Mouse (Mus musculus) forebrain, postnatal 0 days (tissue): ENCODE results near the gene Ebna1bp2. TPM values are rescaled to one million over a fixed set of nuclear protein-coding genes. Genes with fewer than 3 reads are reported as not detected.
A peak's percentile ranks its signal among the peaks of the same experiment; 100 is the strongest.

ENCODE experiments used
- ATAC-seq: fragments of 200-750 bp; cut with Nextera tagmentation; 2 replicates; pipeline ENCODE4 v1.8.0; 2017; ENCODE audit warnings: mild to moderate bottlenecking, moderate library complexity
- DNase-seq: peaks from one replicate; pipeline ENCODE4 v3.0.0-alpha.2; 2015
- H3K27ac ChIP-seq: fragments of 300-500 bp; sonication (generic); 2 replicates; pipeline ENCODE4 v1.5.1; 2014; ENCODE audit warnings: low read depth, mild to moderate bottlenecking, antibody characterized with exemption, low read length, moderate library complexity, mixed read lengths
- H3K27me3 ChIP-seq: fragments of 300-500 bp; sonication (generic); 2 replicates; pipeline ENCODE4 v1.6.1; 2014; ENCODE audit warnings: mild to moderate bottlenecking, low read length, mixed read lengths; ENCODE audit not compliant: insufficient read depth
- H3K36me3 ChIP-seq: fragments of 300-500 bp; sonication (generic); 2 replicates; pipeline ENCODE4 v1.6.1; 2014; ENCODE audit warnings: mild to moderate bottlenecking, moderate library complexity; ENCODE audit not compliant: insufficient read depth
- H3K4me1 ChIP-seq: fragments of 300-500 bp; sonication (generic); 2 replicates; pipeline ENCODE4 v1.6.1; 2014; ENCODE audit warnings: antibody characterized with exemption; ENCODE audit not compliant: insufficient read depth
- H3K4me2 ChIP-seq: fragments of 300-500 bp; sonication (generic); 2 replicates; pipeline ENCODE4 v1.6.1; 2014; ENCODE audit warnings: low read depth, mild to moderate bottlenecking, moderate library complexity
- H3K4me3 ChIP-seq: fragments of 300-500 bp; sonication (generic); 2 replicates; pipeline ENCODE4 v1.5.1; 2014; ENCODE audit warnings: low read depth, low read length, mixed read lengths
- H3K9ac ChIP-seq: fragments of 300-500 bp; sonication (generic); 2 replicates; pipeline ENCODE4 v1.6.1; 2014; ENCODE audit warnings: mild to moderate bottlenecking
- H3K9me3 ChIP-seq: fragments of 300-500 bp; sonication (generic); 2 replicates; pipeline ENCODE4 v1.6.1; 2016; ENCODE audit warnings: low read length
- CTCF ChIP-seq: sonication (generic); IDR thresholded peaks from 2 replicates; pipeline ENCODE4 v1.5.1; 2016; ENCODE audit warnings: antibody characterized with exemption, control low read depth, low read depth
- WGBS: fragments of 180-500 bp; shearing (Covaris S2); extraction: QIAGEN DNeasy Blood & Tissue Kit; methylation state at CpG from one replicate; pipeline ENCODE4 v1.1.7; 2014; 5-methylcytosine and 5-hydroxymethylcytosine counted together
- polyA plus RNA-seq: library from polyadenylated mRNA; unstranded; fragments of >200 nt; fragmentation: Nextera tagmentation; extraction: Ambion mirVana; gene quantifications from 2 replicates; pipeline ENCODE4 v1.2.1, GENCODE M21; 2015
- total RNA-seq: library from RNA; depleted of rRNA; stranded (reverse); fragments of >200 nt; gene quantifications from 2 replicates; pipeline ENCODE4 v1.2.3, GENCODE M21; 2014

The Ebna1bp2 gene
- total and polyA plus RNA-seq, 2 experiments from 2014 or later, result 48.9 to 97.7 TPM

DNA sequence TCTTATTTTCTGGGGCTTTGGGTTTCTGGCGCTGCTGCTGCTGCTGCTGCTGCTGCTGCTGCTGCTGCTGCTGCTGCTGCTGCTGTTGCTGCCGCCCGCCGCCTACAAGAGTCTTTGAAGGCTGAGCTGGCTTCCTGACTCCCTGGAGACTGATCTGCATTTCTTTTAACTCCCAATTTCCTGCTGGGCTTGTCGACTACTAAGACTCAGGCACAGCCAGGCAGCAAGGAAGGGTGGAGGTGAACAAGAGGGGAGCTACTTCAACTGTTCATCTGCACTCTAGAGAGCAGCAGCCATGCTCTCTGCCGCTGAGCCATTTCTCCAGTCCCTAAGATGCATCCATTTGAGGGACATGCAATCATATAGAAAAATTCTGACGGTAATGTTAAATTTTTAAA, 30.9 kb upstream of the Ebna1bp2 start:
- H3K36me3 ChIP-seq, result no peaks in the 10 kb centered on the region
- 0 out of 2 replicates have a peak overlapping the region, but pooled peaks have one; percentile 3 for H3K4me2 ChIP-seq
- peak; percentile 23; the same call in 1 of the 2 replicates for ATAC-seq
- H3K27ac ChIP-seq, result no peak overlapping the region
- no peaks in the 10 kb centered on the region for H3K27me3 ChIP-seq
- peak; percentile 23 for DNase-seq
- H3K4me1 ChIP-seq, result no peaks in the 10 kb centered on the region
- H3K9ac ChIP-seq, result no peak overlapping the region
- H3K4me3 ChIP-seq, result no peak overlapping the region
- no peak for TF ChIP-seq CTCF
- 3% methylated on average over 7 of the region's 7 CpGs for WGBS
- H3K9me3 ChIP-seq, result no peaks in the 10 kb centered on the region

DNA sequence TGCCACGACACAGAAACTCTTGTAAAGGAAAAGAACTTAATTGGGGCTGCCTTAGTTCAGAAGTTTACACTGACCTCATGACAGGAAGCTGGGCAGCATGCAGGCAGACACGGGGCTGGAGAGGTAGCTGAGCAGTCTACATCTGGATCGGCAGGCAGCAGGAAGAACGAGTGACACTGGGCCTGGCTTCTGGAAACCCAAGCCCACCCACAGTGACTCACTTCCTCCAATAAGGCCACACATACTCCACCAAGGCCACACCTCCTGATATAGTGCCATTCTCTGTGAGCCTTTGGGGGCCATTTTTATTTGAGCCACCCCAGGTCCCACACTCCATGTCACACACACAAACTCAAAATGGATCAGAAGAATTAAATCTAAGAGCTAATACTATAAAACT, 16.5 kb upstream of the Ebna1bp2 start:
- H3K36me3 ChIP-seq, result no peaks in the 10 kb centered on the region
- no peak overlapping the region for H3K4me3 ChIP-seq
- WGBS, result 78% methylated on average over 4 of the region's 4 CpGs
- no peaks in the 10 kb centered on the region for H3K27me3 ChIP-seq
- ATAC-seq, result no peak
- H3K9ac ChIP-seq, result no peak overlapping the region
- H3K4me2 ChIP-seq, result no peak overlapping the region
- no peak for TF ChIP-seq CTCF
- no peaks in the 10 kb centered on the region for H3K9me3 ChIP-seq
- no peak overlapping the region for H3K27ac ChIP-seq
- no peaks in the 10 kb centered on the region for H3K4me1 ChIP-seq
- no peak for DNase-seq

GRCm38 (mm10) chr4:118609836-118610235, 10.8 kb upstream of the Ebna1bp2 start:
- Histone ChIP-seq H3K27ac (no peak overlapping the region), H3K4me1 (no peaks in the 10 kb centered on the region), H3K27me3 (no peaks in the 10 kb centered on the region), H3K4me2 (no peak overlapping the region), H3K36me3 (no peaks in the 10 kb centered on the region), H3K4me3 (no peak overlapping the region), H3K9ac (no peak overlapping the region), H3K9me3 (no peaks in the 10 kb centered on the region)
- DNase-seq (no peak), ATAC-seq (no peak)
- no peak for TF ChIP-seq CTCF
- 81% methylated on average over 3 of the region's 3 CpGs for WGBS

- H3K9ac ChIP-seq, result no peak overlapping the region
These were observed 8.0 kb upstream of the Ebna1bp2 start for GRCm38 (mm10) chr4:118612619-118613018.

GRCm38 (mm10) chr4:118615412-118615811, 5.2 kb upstream of the Ebna1bp2 start:
- no peak for DNase-seq
- Histone ChIP-seq H3K4me3 (no peak overlapping the region), H3K9ac (no peak overlapping the region), H3K4me1 (no peaks in the 10 kb centered on the region), H3K4me2 (no peak overlapping the region), H3K36me3 (no peaks in the 10 kb centered on the region), H3K9me3 (peaks cover 6% of the 10 kb centered on the region; the same call in 1 of the 2 replicates), H3K27me3 (no peaks in the 10 kb centered on the region), H3K27ac (no peak overlapping the region)
- no peak for ATAC-seq
- 75% methylated on average over 11 of the region's 11 CpGs for WGBS
- TF ChIP-seq CTCF, result no peak

More at GRCm38 (mm10) chr4:118612619-118613018, 8.0 kb upstream of the Ebna1bp2 start:
- peak; percentile 51 for TF ChIP-seq CTCF
- H3K27ac ChIP-seq, result no peak overlapping the region
- H3K36me3 ChIP-seq, result no peaks in the 10 kb centered on the region
- peaks cover 6% of the 10 kb centered on the region; the same call in 1 of the 2 replicates for H3K9me3 ChIP-seq
- no peaks in the 10 kb centered on the region for H3K4me1 ChIP-seq
- ATAC-seq, result no peak
- no peak for DNase-seq
- no peaks in the 10 kb centered on the region for H3K27me3 ChIP-seq
- H3K4me3 ChIP-seq, result no peak overlapping the region
- no peak overlapping the region for H3K4me2 ChIP-seq
- 24% methylated on average over 11 of the region's 11 CpGs for WGBS

DNA sequence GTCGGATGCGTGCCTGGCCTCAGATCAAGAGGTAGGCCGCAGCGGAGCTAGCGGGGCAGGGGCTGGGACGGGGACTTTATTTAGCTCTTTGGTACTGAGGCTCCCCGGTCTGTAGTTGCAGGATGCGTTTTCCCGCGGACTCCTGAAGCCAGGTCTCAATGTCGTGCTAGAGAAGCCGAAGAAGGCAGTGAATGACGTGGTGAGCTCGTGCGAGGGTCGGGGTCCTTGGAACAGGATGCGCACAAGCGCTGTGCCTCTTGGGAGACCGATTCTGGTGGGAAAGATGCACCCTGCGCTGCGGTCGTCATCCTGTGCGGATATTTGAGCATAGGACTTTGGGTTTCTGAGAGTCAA, 345 bp downstream of the Ebna1bp2 start:
- ATAC-seq, result peak; percentile 64
- Histone ChIP-seq H3K9ac (peak overlapping the region; percentile 66), H3K9me3 (peaks cover 6% of the 10 kb centered on the region; the same call in 1 of the 2 replicates), H3K4me1 (no peaks in the 10 kb centered on the region; the same call in 1 of the 2 replicates), H3K27ac (peak overlapping the region; percentile 66), H3K27me3 (no peaks in the 10 kb centered on the region), H3K4me3 (peak overlapping the region; percentile 77), H3K36me3 (peaks cover 29% of the 10 kb centered on the region), H3K4me2 (peak overlapping the region; percentile 72)
- WGBS, result under 1% methylated on average over 23 of the region's 23 CpGs
- DNase-seq, result no peak
- no peak for TF ChIP-seq CTCF

GRCm38 (mm10) chr4:118621781-118622180, 1.2 kb downstream of the Ebna1bp2 start:
- no peak for ATAC-seq
- H3K9ac ChIP-seq, result peak overlapping the region; percentile 66

GRCm38 (mm10) chr4:118630261-118630660, 9.7 kb downstream of the Ebna1bp2 start:
- no peak overlapping the region for H3K27ac ChIP-seq
- no peak overlapping the region for H3K4me2 ChIP-seq
- no peak overlapping the region for H3K4me3 ChIP-seq
- ATAC-seq (no peak), DNase-seq (no peak)
- no peak overlapping the region for H3K9ac ChIP-seq
- peaks cover 61% of the 10 kb centered on the region for H3K36me3 ChIP-seq
- no peaks in the 10 kb centered on the region for H3K4me1 ChIP-seq
- H3K9me3 ChIP-seq, result no peaks in the 10 kb centered on the region
- H3K27me3 ChIP-seq, result no peaks in the 10 kb centered on the region
- TF ChIP-seq CTCF, result no peak
- 67% methylated on average over 5 of the region's 5 CpGs for WGBS

More at GRCm38 (mm10) chr4:118621781-118622180, 1.2 kb downstream of the Ebna1bp2 start:
- no peaks in the 10 kb centered on the region for H3K27me3 ChIP-seq
- H3K36me3 ChIP-seq, result peaks cover 37% of the 10 kb centered on the region
- H3K4me3 ChIP-seq, result peak overlapping the region; percentile 77
- H3K4me1 ChIP-seq, result no peaks in the 10 kb centered on the region; the same call in 1 of the 2 replicates
- peaks cover 6% of the 10 kb centered on the region; the same call in 1 of the 2 replicates for H3K9me3 ChIP-seq
- H3K4me2 ChIP-seq, result peak overlapping the region; percentile 72
- no peak for TF ChIP-seq CTCF
- 90% methylated on average over 9 of the region's 9 CpGs for WGBS
- DNase-seq, result no peak
- no peak overlapping the region for H3K27ac ChIP-seq
